Mouse (Mus musculus) naive thymus-derived CD4-positive, alpha-beta T cell, adult 2 months (primary cell): ENCODE measurements around the gene Ssmem1.

Experiments used
- DNase-seq: peaks from one replicate; pipeline ENCODE4 v3.0.0-alpha.2; 2011; ENCODE audit warnings: low read depth

Ssmem1 gene

DNA sequence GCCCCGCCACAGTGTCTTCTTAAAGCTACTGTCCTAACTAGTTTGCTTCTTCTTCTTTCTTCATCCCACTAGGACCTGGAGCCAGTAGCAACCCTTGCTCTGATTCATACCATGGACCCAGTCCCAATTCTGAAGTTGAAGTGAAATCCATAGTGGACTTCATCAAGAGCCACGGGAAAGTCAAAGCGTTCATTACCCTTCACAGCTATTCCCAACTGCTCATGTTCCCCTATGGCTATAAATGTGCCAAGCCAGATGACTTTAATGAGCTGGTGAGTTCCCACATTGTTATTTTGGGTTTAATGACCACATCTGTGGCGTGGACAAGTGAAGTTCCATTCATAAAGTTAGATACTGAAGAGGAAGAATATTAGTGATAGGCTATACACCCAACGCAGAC lies 44.4 kb downstream of the Ssmem1 start:
- DNase-seq: no peak

DNA sequence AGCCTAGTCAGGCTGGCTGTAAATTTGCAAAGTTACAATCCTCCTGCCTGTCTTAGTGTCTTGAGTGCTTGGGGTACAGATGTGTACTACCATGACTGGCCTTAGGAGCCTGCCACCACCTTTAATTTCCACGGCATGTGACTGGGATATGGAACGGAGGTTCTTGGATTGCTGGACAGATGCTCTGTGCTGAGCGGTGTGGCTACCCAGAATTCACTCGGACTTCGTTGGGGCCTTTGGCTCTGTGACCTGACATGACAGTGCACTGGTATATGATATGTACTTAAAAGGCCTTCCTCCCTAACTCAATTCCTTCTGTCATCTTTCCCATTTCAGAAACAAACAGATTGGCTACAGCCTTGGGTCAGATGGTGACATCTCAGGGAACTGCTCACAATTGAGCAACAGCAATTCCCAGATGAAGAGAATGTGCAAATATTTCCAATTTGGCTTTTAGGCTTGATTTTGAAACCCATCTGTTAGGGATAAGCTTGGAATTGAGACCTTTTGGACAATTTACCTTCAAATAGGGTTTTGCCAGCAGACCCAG lies 45.0 kb downstream of the Ssmem1 start:
- no peak for DNase-seq

DNA sequence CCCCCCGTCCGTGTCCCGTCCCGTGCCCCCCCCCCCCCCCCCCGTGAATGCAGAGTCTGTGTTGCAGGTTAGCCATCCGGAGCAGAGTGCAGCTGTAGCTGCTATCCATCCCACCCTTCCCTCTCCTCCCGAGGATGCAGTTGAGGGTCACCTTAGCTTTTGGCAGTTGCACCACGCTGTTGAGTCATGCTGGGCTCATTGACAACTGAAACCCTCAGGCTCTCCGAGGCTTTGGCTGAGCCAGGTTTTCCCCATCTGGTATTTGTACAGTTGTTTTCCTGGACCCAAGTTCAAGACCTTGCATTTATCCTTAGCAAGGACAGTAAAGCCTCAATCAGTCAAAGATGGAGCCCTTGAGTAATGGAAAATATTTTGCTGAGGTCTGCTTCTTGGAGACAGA lies 46.4 kb downstream of the Ssmem1 start:
- DNase-seq: no peak

DNA sequence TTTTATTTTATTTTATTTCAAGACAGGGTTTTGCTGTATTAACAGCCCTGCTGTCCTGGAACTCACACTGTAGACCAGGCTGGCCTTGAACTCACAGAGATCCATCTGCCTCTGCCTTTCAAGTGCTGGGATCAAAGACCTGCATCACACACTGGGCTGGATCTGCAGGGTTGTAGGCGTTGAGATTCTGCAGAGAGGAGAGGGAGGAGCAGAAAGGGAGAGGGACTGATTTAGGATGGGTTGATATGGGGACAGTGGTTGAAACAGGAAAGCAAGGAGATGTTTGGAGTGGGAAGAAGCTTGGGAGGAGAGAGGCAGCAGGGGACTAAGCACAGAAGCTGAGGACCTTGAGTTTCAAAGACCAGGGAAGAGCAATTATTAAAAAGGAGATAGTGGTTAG lies 50.1 kb downstream of the Ssmem1 start:
- no peak for DNase-seq

DNA sequence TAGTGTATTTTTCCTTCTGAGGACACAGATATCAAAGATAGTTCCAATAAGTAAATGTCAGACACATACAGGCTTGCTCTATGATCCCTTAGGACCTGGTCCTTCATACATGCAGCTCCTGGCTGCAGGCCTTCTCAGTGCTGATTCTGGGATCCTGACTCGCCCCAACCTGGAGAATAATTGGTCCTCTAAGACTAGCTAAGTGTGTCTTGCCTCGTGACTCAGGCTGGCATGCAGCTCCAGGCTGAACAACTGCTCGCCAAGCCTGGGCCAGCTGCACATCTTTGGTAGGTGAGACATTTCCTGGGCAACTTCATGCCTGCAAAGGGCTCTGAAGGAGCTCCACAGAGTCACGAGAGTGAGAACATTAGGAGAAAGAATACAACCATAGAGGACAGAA lies 52.5 kb downstream of the Ssmem1 start:
- DNase-seq: no peak

DNA sequence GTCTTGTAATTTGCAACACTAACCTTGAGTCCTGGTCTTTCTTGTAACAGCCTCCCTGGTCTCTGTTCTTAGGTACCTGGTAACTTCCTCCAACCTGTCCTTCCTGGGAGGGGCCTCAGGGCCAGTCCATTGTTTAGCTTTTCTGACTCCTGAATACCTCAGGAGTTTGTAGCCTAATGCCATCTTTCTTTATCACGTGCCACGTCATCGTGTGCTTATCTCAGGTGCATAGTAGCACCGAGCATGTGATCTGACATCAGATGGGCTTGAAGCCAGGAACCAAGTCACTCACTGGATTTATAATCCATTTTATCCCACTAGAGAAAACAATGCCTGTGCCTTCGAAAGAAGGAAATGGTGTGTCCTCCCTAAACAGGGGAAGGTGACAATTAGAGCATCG lies 53.9 kb downstream of the Ssmem1 start:
- no peak for DNase-seq

DNA sequence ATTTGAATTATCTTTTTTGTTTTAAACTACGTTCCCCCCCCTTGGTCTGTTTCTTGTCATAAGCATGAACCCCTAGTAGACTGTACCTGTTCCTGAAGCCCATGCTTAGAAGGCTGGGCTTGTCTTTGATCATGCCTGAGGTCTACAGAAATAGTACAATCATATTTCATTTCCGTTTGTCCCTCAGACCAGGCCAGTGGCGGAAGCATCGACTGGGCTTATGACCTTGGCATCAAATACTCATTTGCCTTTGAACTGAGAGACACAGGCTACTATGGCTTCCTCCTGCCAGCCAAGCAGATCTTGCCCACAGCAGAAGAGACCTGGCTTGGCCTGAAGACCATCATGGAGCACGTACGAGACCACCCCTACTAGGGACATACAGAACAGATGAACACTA lies 54.4 kb downstream of the Ssmem1 start:
- no peak for DNase-seq

DNA sequence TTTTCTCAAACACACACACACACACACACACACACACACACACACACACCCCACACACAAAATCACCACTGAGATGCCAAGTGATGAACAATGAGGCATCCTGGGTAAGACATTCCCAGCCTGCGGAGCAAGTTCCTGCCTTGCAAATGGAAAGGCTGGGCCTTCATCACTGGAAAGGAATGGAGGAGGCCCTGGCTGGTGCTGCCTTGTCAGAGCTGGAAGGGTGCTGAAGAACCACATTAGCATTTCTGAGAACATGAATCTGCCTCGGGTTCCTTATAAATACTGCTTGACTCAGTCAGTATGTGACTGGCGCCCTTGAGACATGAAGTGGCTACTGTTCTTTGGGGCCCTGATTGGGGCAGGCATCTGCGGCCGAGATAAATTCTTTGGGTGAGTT lies 58.4 kb downstream of the Ssmem1 start, which contains the start of gene Cpa4:
TSS of gene Cpa4 (plus strand) at position 301 of the 400 bp plus-strand sequence.
- no peak for DNase-seq

DNA sequence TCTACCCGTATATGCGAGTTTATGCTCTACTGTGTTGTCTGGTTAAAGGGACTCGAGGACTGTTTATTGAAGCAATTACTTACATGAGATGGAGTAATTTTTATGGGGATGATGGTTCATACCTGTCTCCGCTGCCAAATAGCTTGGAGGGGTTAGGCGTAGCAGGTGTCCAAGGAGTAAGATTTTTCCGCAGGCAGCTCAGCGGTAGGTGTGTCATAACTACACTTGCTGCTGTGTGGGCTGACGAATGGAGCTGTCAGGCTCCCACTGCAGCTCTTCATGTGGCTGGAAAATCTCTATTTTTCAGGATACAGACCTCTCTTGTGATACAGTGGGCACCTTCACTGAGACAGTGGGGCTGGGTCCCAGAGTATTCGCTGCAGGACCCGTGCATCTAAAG lies 59.7 kb downstream of the Ssmem1 start:
- no peak for DNase-seq
